Mouse (Mus musculus): ENCODE data around the gene Repin1.

- no peak for TF ChIP-seq NELFE (IDR thresholded peaks at IDR 0.05; ENCODE audit: low read depth, low read length)
- TF ChIP-seq POLR2A (IDR thresholded peaks at IDR 0.05; ENCODE audit: low read depth, low read length), result no peak
These were observed 19.7 kb upstream of the Repin1 start for GRCm38 (mm10) chr6:48573981-48574380.
